Mouse (Mus musculus) heart, embryonic 15.5 days (tissue): Measurements from ENCODE around the gene Fgf7. TPM values are rescaled to one million over a fixed set of nuclear protein-coding genes. Genes with fewer than 3 reads are reported as not detected.

Source experiments
- ATAC-seq: fragments of 200-750 bp; cut with Nextera tagmentation; replicated peaks from 2 replicates; pipeline ENCODE4 v1.8.0; 2017; ENCODE audit warnings: low read depth, moderate TSS enrichment; ENCODE audit not compliant: insufficient number of reproducible peaks, insufficient read depth, low FRiP score
- H3K27ac ChIP-seq: fragments of 300-500 bp; sonication (generic); 2 replicates; pipeline ENCODE4 v1.5.1; 2015; ENCODE audit warnings: mild to moderate bottlenecking, inconsistent platforms
- H3K27me3 ChIP-seq: fragments of 300-500 bp; sonication (generic); 2 replicates; pipeline ENCODE4 v1.6.1; 2015; ENCODE audit warnings: inconsistent platforms
- H3K36me3 ChIP-seq: fragments of 300-500 bp; sonication (generic); 2 replicates; pipeline ENCODE4 v1.6.1; 2015; ENCODE audit warnings: mild to moderate bottlenecking, inconsistent platforms
- H3K4me1 ChIP-seq: fragments of 300-500 bp; sonication (generic); replicated peaks from 2 replicates; pipeline ENCODE4 v1.6.1; 2015; ENCODE audit warnings: inconsistent platforms
- H3K4me2 ChIP-seq: fragments of 300-500 bp; sonication (generic); 2 replicates; pipeline ENCODE4 v1.6.1; 2015; ENCODE audit warnings: inconsistent platforms, mild to moderate bottlenecking, moderate library complexity
- H3K4me3 ChIP-seq: fragments of 300-500 bp; sonication (generic); 2 replicates; pipeline ENCODE4 v1.5.1; 2015; ENCODE audit warnings: mild to moderate bottlenecking, inconsistent platforms
- H3K9ac ChIP-seq: fragments of 300-500 bp; sonication (generic); 2 replicates; pipeline ENCODE4 v1.6.1; 2015; ENCODE audit warnings: mild to moderate bottlenecking, inconsistent platforms
- H3K9me3 ChIP-seq: fragments of 300-500 bp; sonication (generic); replicated peaks from 2 replicates; pipeline ENCODE4 v1.6.1; 2016; ENCODE audit warnings: inconsistent platforms
- WGBS: fragments of 180-500 bp; shearing (Covaris S2); methylation state at CpG from one replicate; pipeline ENCODE4 v1.1.7; 2015; ENCODE audit warnings: mixed read lengths; 5-methylcytosine and 5-hydroxymethylcytosine counted together
- polyA plus RNA-seq: library from polyadenylated mRNA; unstranded; fragments of >200 nt; fragmentation: Nextera tagmentation; extraction: Ambion mirVana; gene quantifications from 2 replicates; pipeline ENCODE4 v1.2.1, GENCODE M21; 2015

Gene Fgf7
- polyA plus RNA-seq, 1 experiment from 2014 or later: 1.2 TPM

DNA sequence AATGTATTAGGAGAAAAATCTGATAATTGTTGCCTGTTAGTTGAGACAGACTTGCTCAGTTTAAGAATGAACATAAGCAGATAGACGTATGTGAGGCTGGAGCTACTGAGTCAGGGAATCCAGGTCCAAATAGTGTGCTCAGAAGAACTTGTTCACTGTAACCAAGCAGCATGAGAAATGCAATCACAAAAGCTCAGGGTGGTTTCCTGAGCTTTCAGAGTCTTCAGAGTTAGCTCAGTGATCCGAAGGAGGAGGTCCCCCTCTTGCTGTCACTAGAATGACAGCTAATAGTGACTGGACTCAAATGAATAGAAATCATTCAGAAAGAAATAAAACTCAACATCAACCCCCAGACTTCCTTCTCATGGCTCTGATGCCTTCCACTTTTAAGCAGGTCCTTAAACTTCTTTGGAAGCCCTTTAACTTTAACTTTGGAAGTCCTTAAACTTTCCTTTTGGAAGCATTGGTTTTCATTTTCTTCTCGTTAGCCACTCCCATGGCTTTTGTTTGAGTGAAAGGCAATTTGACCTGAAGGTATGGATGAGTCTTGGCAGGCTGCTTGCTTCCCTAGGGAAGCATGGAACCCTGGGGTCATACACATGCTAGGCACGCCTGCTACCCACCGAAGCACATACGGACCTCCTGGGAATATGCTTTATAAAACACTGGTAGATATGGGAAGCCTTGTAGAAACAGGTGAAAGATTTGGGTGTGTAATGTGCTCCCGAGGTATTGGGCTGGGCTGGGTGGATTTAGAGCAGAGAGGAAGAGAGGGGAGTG lies 4.0 kb downstream of the Fgf7 start:
- no peak overlapping the region for H3K9ac ChIP-seq
- WGBS: 82% methylated on average over 7 of the region's 7 CpGs
- H3K27ac ChIP-seq: 0 out of 2 replicates have a peak overlapping the region, but pooled peaks have one; percentile 31

DNA sequence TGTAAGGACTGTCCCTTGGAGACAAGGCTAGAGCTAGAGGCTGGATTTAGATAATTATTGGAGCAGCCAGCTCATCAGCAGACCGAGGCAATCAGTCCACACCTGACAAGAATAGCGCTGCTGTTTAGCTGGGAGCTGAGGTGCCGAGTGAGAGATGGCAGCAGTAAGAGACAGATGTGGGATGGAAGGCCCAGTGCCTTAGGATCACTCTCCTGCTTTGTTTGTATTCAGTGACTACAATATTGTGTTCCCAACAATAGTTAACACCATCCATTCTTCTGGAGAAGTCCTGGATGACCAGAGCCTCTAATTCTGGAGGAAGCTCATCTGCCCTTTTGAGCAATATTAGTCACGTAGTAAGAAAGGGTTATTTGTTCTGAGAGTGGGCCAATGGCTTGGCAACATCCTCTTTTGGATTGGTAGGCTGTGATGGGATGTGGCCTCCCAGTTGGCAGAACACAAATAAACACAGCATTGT lies 5.0 kb downstream of the Fgf7 start:
- Histone ChIP-seq H3K4me2 (no peak overlapping the region), H3K27ac (peak overlapping the region; percentile 31; the same call in 1 of the 2 replicates), H3K4me3 (no peak overlapping the region), H3K27me3 (no peaks in the 10 kb centered on the region), H3K9me3 (no peaks in the 10 kb centered on the region), H3K9ac (no peak overlapping the region), H3K4me1 (peaks cover 7% of the 10 kb centered on the region), H3K36me3 (no peaks in the 10 kb centered on the region)
- ATAC-seq: peak; percentile 74
- 32% methylated on average over 4 of the region's 4 CpGs for WGBS

More for the DNA sequence above, 4.0 kb downstream of the Fgf7 start:
- Histone ChIP-seq H3K4me2 (no peak overlapping the region), H3K36me3 (no peaks in the 10 kb centered on the region), H3K27me3 (no peaks in the 10 kb centered on the region), H3K4me1 (peaks cover 7% of the 10 kb centered on the region), H3K4me3 (no peak overlapping the region), H3K9me3 (no peaks in the 10 kb centered on the region)
- no peak for ATAC-seq

DNA sequence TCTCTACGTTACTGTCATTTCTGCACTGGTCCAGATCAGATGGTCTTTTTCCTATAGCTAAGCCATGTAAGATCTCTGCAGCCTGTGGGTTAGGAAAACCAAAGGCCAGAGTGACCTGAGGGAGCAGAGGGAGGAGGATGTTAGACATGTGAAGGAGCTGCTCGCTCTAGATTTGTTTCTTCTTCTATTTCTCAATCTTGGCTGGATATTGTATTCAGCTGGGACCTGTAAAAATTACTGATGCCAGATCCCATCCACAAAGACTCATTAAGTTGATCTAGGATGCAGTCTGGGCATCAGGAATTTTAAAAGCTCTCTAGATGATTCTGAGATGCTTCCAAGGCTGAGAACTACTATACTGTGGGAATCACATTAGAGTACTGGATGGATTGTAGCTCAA lies 6.2 kb downstream of the Fgf7 start:
- Histone ChIP-seq H3K9me3 (no peaks in the 10 kb centered on the region), H3K9ac (no peak overlapping the region), H3K27ac (no peak overlapping the region), H3K4me1 (peaks cover 7% of the 10 kb centered on the region), H3K4me2 (no peak overlapping the region), H3K27me3 (no peaks in the 10 kb centered on the region), H3K36me3 (no peaks in the 10 kb centered on the region), H3K4me3 (no peak overlapping the region)
- WGBS: 88% methylated on average over 2 of the region's 2 CpGs
- no peak for ATAC-seq

- no peak for ATAC-seq
- Histone ChIP-seq H3K4me3 (no peak overlapping the region), H3K36me3 (no peaks in the 10 kb centered on the region), H3K27me3 (no peaks in the 10 kb centered on the region), H3K27ac (no peak overlapping the region), H3K9ac (no peak overlapping the region), H3K9me3 (no peaks in the 10 kb centered on the region), H3K4me2 (no peak overlapping the region), H3K4me1 (peaks cover 7% of the 10 kb centered on the region)
- WGBS: 85% methylated on average over 6 of the region's 6 CpGs
Observed at GRCm38 (mm10) chr2:126041237-126041636, 6.8 kb downstream of the Fgf7 start.

DNA sequence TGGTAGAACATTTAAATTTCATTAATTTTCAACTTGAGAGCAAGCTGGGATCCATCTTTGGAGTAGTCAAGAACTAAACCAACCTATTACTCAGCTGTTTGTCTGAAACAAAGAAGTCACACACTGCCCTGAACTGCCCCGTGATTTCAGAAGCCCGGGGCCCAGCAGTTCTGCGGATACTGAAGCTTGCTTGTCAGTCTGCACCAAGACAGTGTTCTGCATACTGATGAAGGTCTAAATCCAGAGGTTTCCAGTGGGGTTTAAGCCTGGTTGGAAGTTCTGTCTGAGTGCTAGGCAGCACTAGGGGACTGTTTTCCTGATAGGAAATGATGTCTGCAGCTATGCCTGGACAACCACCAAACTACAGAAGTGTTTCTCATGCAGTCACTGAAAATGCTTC lies 8.2 kb downstream of the Fgf7 start:
- ATAC-seq: no peak
- no peak overlapping the region for H3K27ac ChIP-seq
- no peaks in the 10 kb centered on the region for H3K9me3 ChIP-seq
- H3K27me3 ChIP-seq: no peaks in the 10 kb centered on the region
- no peak overlapping the region for H3K4me3 ChIP-seq
- no peak overlapping the region for H3K4me2 ChIP-seq
- H3K4me1 ChIP-seq: peaks cover 7% of the 10 kb centered on the region
- H3K9ac ChIP-seq: no peak overlapping the region
- no peaks in the 10 kb centered on the region for H3K36me3 ChIP-seq
- 39% methylated on average over 3 of the region's 3 CpGs for WGBS

DNA sequence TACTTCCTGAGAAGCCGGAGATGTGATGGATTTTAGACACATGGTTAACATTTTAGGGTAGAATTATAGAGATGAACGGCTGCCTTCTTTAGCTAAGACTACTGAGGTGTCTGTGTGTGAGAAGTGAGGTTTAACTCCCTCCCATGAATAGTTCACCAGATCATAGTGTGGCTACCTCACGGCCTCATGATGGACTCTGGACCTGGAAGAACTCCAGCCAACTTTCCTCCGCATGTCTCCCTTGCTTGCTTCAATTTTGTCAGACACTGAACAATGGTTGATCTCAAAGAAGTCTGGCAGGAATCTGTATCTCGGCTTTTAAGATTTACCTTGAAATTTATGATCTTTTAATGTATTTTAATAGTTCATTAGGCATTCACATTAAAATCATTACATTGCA lies 11.2 kb downstream of the Fgf7 start:
- no peak overlapping the region for H3K4me3 ChIP-seq
- H3K4me1 ChIP-seq: no peaks in the 10 kb centered on the region
- no peak overlapping the region for H3K9ac ChIP-seq
- no peak overlapping the region for H3K27ac ChIP-seq
- 84% methylated on average over 5 of the region's 5 CpGs for WGBS
- H3K4me2 ChIP-seq: no peak overlapping the region
- no peaks in the 10 kb centered on the region for H3K27me3 ChIP-seq
- no peaks in the 10 kb centered on the region for H3K9me3 ChIP-seq
- H3K36me3 ChIP-seq: no peaks in the 10 kb centered on the region
- ATAC-seq: no peak

- no peak overlapping the region for H3K9ac ChIP-seq
- H3K4me2 ChIP-seq: no peak overlapping the region
- H3K4me1 ChIP-seq: peaks cover 8% of the 10 kb centered on the region
- no peaks in the 10 kb centered on the region for H3K27me3 ChIP-seq
- H3K27ac ChIP-seq: no peak overlapping the region
- H3K4me3 ChIP-seq: no peak overlapping the region
- no peaks in the 10 kb centered on the region for H3K9me3 ChIP-seq
- no peak for ATAC-seq
- 53% methylated on average over 6 of the region's 6 CpGs for WGBS
- no peaks in the 10 kb centered on the region for H3K36me3 ChIP-seq
Observed at GRCm38 (mm10) chr2:126052749-126053557, 18.5 kb downstream of the Fgf7 start.

DNA sequence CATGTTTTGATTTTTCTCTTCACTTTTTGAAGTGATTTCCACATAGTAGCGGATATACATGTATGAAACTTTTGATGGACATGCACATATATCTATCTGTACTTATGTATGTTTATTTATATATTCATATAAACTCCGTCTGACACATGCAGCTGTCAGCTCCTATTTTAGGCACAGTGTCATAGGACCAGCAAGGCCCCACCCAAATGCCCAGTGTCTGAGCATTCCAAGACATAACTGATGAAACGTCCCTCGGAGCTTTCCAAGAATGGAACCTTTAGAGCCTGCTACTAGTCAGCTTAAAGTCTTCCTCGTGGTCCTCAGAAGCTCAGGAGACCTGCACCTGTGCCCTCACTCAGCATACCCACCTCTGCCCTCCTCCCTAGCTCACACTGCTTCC lies 19.2 kb downstream of the Fgf7 start:
- Histone ChIP-seq H3K4me1 (peaks cover 8% of the 10 kb centered on the region), H3K9ac (no peak overlapping the region), H3K27me3 (no peaks in the 10 kb centered on the region), H3K4me3 (no peak overlapping the region), H3K4me2 (0 out of 2 replicates have a peak overlapping the region, but pooled peaks have one; percentile 7), H3K9me3 (no peaks in the 10 kb centered on the region), H3K36me3 (no peaks in the 10 kb centered on the region), H3K27ac (no peak overlapping the region)
- ATAC-seq: no peak
- 39% methylated on average over 5 of the region's 5 CpGs for WGBS

DNA sequence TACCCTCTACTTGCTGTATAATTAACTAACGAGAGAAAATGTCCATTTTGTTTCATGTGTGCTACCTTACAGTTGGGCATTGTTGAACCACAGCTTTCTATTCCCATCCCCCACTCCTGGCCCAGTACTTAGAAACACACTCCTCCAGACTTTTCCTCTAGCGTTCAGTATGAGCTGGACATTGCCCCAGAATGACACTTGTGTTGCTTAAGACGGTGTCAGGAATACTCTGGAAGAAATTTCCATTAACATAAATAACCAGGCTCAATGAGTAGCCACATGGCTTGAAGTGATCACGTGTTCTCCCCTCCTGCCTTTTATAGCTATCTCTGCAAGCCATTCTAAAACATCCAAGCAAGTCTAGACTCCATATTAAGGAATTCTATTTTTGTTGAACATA lies 26.1 kb downstream of the Fgf7 start:
- peak overlapping the region; percentile 20; the same call in 1 of the 2 replicates for H3K27ac ChIP-seq
- H3K9me3 ChIP-seq: no peaks in the 10 kb centered on the region
- 45% methylated on average over 4 of the region's 4 CpGs for WGBS
- no peak overlapping the region for H3K9ac ChIP-seq
- ATAC-seq: 0 out of 2 replicates have a peak, but pooled peaks have one; percentile 55
- H3K4me2 ChIP-seq: no peak overlapping the region
- H3K36me3 ChIP-seq: no peaks in the 10 kb centered on the region
- no peaks in the 10 kb centered on the region for H3K27me3 ChIP-seq
- H3K4me3 ChIP-seq: no peak overlapping the region
- H3K4me1 ChIP-seq: peaks cover 16% of the 10 kb centered on the region

DNA sequence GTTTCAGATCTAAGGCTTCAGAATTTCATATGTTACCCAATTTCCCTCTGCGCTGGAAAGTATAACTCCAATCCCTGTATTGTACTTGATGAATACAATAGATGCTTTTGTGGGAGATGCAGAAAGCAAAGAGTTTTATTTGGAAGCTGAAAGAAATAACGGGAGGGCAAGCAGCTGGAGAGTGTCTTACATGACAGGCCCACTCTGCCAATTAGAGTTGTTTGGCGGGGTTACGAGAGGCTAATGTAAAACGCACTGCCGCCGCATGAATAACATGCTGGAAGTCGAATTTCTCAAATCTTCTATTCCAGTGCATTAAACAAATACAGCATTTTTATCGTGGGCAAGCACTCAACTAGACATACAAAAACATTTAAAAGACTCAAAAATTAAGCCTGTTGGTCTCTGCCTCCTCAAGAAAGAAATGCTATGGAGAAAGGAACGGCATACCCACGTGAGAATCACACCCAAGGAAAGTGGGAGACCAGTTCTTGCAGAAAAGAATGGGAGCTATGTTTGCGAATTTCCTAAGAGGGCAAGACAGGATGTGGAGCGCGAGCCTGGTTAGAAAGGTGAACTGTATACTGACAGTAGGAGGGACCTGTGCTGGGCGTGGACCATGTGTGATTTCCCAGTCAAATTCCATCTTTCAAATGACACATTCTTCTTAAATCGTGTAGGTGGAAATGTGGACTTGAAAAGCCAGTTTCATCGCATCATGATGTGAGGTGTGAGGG lies 26.7 kb downstream of the Fgf7 start:
- H3K4me3 ChIP-seq: no peak overlapping the region
- peaks cover 17% of the 10 kb centered on the region for H3K4me1 ChIP-seq
- peak overlapping the region; percentile 49; the same call in 1 of the 2 replicates for H3K27ac ChIP-seq
- H3K9me3 ChIP-seq: no peaks in the 10 kb centered on the region
- no peak overlapping the region for H3K4me2 ChIP-seq
- H3K9ac ChIP-seq: no peak overlapping the region
- no peaks in the 10 kb centered on the region for H3K27me3 ChIP-seq
- no peak for ATAC-seq
- WGBS: 59% methylated on average over 17 of the region's 17 CpGs
- H3K36me3 ChIP-seq: no peaks in the 10 kb centered on the region

- Histone ChIP-seq H3K27me3 (no peaks in the 10 kb centered on the region), H3K9ac (no peak overlapping the region), H3K9me3 (no peaks in the 10 kb centered on the region), H3K4me3 (no peak overlapping the region), H3K27ac (no peak overlapping the region), H3K4me2 (no peak overlapping the region), H3K36me3 (no peaks in the 10 kb centered on the region), H3K4me1 (peaks cover 17% of the 10 kb centered on the region)
- 72% methylated on average over 7 of the region's 7 CpGs for WGBS
- ATAC-seq: no peak
Observed at GRCm38 (mm10) chr2:126062876-126063275, 28.4 kb downstream of the Fgf7 start.
